Mouse (Mus musculus) brain, embryonic 14.5 days (tissue): Measurements from ENCODE around the gene Tmem208.

Source experiments
- CTCF ChIP-seq: fragments of 200-500 bp; IDR thresholded peaks from 2 replicates; pipeline ENCODE4 v1.5.1; 2012; ENCODE audit warnings: inconsistent platforms, mild to moderate bottlenecking, moderate library complexity, borderline replicate concordance; ENCODE audit not compliant: insufficient read depth, insufficient read length; ENCODE audit errors: extremely low read depth
- POLR2A ChIP-seq: fragments of 200-500 bp; IDR thresholded peaks from 2 replicates; pipeline ENCODE4 v1.6.1; 2012; ENCODE audit warnings: mild to moderate bottlenecking, inconsistent platforms, borderline replicate concordance; ENCODE audit not compliant: poor library complexity, insufficient read depth, insufficient read length, severe bottlenecking; ENCODE audit errors: extremely low read depth

GRCm38 (mm10) chr8:105286907-105287306 is 39.2 kb upstream of the Tmem208 start:
- no peak for TF ChIP-seq POLR2A
- no peak for TF ChIP-seq CTCF
